Mouse (Mus musculus) lung, adult 2 months (tissue): ENCODE measurements at regions not wholly inside any gene's neighbourhood (a gene's known extent, or its start where the extent isn't known, plus 50 kb on each side); places are given as distances from the start of the nearest gene placed in this dataset.

Experiments used
- CTCF ChIP-seq: fragments of 200-500 bp; IDR thresholded peaks from 2 replicates; pipeline ENCODE4 v1.5.1; 2011; ENCODE audit warnings: mild to moderate bottlenecking, low read length, control low read depth; ENCODE audit not compliant: insufficient read depth
- POLR2A ChIP-seq: fragments of 200-500 bp; IDR thresholded peaks from 2 replicates; pipeline ENCODE4 v1.6.1; 2011; ENCODE audit warnings: low read depth, mild to moderate bottlenecking, control low read depth, low read length, borderline replicate concordance; ENCODE audit errors: extremely low read depth

- TF ChIP-seq CTCF (no peak), POLR2A (no peak)
Observed at GRCm38 (mm10) chrX:42342362-42342761, 147.1 kb upstream of the Tex13c2 start.
